Mouse (Mus musculus): ENCODE results near the gene Dazap2.

The Dazap2 gene

GRCm38 (mm10) chr15:100637661-100638060, 22.5 kb downstream of the Dazap2 start:
- DNase-seq (ENCODE audit: low spot score in 2 of 2) = peak; percentile 46 to 61

- DNase-seq (ENCODE audit: low spot score in 2 of 2) = no peak
These were observed 25.0 kb downstream of the Dazap2 start for GRCm38 (mm10) chr15:100639972-100640750.

GRCm38 (mm10) chr15:100641226-100641810, 26.2 kb downstream of the Dazap2 start:
- no peak for DNase-seq (ENCODE audit: low spot score in 2 of 2)

GRCm38 (mm10) chr15:100642451-100642850, 27.3 kb downstream of the Dazap2 start:
- DNase-seq (ENCODE audit: low spot score in 2 of 2) = no peak

DNA sequence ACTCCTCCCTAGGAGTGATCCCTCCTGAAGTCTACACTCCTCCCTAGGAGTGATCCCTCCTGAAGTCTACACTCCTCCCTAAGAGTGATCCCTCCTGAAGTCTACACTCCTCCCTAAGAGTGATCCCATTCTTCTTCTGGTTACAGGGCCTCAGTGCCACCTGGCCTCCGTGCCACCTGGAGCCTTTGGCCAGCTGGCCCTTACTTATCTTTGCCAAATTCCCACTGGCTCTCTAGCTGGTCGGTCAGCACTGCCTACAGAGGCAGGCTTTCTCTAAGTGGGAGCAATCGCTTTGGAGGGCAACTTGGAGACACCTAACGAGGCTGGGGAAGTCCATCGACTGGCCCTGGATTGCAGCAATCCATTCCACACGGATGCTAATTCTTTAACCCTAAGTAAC, 31.0 kb downstream of the Dazap2 start:
- no peak for DNase-seq (ENCODE audit: low spot score in 2 of 2)

- no peak for DNase-seq (ENCODE audit: low spot score in 2 of 2)
These were observed 35.0 kb downstream of the Dazap2 start for GRCm38 (mm10) chr15:100650111-100650510.

GRCm38 (mm10) chr15:100651610-100652009, 36.5 kb downstream of the Dazap2 start:
- DNase-seq (ENCODE audit: low spot score in 2 of 2) = no peak

- no peak for DNase-seq (ENCODE audit: low spot score in 2 of 2)
These were observed 39.1 kb downstream of the Dazap2 start for GRCm38 (mm10) chr15:100654271-100654670.

- DNase-seq (ENCODE audit: low spot score in 2 of 2) = no peak
These were observed 40.1 kb downstream of the Dazap2 start for GRCm38 (mm10) chr15:100655201-100655600.

GRCm38 (mm10) chr15:100660306-100660705, 45.2 kb downstream of the Dazap2 start:
- DNase-seq (ENCODE audit: low spot score in 2 of 2) = no peak

DNA sequence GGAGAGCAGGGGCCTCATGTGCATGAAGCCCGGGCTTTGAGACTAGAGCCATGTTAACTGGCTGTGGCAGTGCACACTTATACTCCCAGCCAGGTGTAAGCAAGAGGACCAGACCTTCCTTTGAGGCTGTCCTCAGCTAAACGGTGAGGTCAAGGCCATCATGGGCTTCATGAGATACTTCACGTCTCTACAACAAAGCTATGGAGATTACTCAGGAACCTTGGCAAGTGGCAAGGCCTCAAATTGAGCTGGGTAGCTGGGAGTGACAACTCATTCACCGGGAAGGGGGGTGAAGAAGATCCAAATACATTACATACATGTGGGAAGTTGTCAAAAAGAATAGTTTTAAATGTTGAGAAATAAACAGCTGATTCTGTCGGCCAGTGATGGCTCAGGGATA, 45.7 kb downstream of the Dazap2 start:
- no peak for DNase-seq (ENCODE audit: low spot score in 2 of 2)

GRCm38 (mm10) chr15:100664813-100665274, 49.7 kb downstream of the Dazap2 start:
- peak; percentile 92 to 94 for DNase-seq (ENCODE audit: low spot score in 2 of 2)

GRCm38 (mm10) chr15:100665411-100666218, 50.5 kb downstream of the Dazap2 start:
- no peak for DNase-seq (ENCODE audit: low spot score in 2 of 2)

- peak; percentile 55 to 61 for DNase-seq (ENCODE audit: low spot score in 2 of 2)
These were observed 51.1 kb downstream of the Dazap2 start for GRCm38 (mm10) chr15:100666219-100666696.

DNA sequence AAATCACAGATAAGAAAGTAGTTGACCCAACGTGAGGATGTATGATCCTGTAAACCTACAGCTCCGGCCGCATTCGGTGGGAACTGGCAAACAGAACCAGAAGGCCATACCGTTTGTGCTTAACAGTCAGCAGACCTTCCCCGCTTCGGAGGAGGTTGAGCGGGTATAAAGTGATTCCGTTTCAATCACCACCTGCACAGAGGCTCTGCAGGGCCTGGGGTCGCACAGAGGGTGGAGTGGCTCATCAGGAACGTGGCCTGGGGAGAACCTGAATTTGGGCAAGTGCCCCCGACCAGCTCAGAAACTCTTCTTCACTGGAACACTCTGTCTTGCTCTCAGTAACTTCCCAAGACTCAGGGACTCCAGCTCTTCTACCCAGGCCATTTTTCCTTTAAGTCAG, 51.7 kb downstream of the Dazap2 start:
- no peak for DNase-seq (ENCODE audit: low spot score in 2 of 2)

GRCm38 (mm10) chr15:100667420-100667819, 52.3 kb downstream of the Dazap2 start:
- no peak for DNase-seq (ENCODE audit: low spot score in 2 of 2)

DNA sequence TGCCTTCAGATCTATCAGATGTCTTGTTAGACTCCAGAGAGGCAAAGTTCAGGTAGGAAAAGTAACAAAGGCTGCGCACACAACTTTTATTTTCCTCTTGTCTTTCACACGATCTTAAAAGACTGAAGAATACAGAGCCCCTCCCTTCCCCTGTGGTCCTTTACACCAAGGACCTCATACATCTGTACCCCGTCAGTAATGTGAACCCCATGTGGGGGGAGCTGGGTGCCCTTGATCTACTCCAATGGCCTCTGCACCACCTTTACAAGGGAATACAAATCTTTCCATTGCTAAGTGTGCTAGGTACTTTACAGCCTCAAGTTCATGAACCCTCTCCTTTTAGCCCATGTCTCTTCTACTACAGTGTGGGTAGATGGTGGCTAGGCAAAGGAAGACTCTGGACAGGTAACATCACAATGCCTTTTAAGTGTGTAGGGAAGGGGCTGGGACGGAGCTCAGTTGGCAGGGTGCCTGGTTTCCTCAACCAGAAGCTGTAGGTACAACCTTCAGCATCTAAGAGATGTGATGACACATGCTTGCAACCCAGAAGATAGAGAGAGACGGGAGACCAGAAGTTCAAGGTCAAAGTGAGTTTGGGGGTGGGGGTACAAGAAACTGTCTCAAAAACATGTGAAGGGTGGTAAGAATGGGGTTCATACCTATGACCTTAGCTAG, 52.9 kb downstream of the Dazap2 start:
- peak; percentile 45 to 47 for DNase-seq (ENCODE audit: low spot score in 2 of 2)

GRCm38 (mm10) chr15:100669337-100669736, 54.2 kb downstream of the Dazap2 start, which contains the start of gene Bin2:
Gene Bin2, minus strand, starts transcription at chr15:100669553.
- DNase-seq (ENCODE audit: low spot score in 2 of 2) = peak; percentile 89 to 92

GRCm38 (mm10) chr15:100670004-100670403, 54.9 kb downstream of the Dazap2 start:
- DNase-seq (ENCODE audit: low spot score in 2 of 2) = no peak
